In genomic region chr8:110217681-110218131, GRCm38 (mm10) we compare ENCODE assay signal across 8 mouse cellular contexts. TPM values are rescaled to one million over a fixed set of nuclear protein-coding genes. Genes with fewer than 3 reads are reported as not detected.
DNase-seq lines count a peak whose midpoint lies in the region; ATAC-seq and TF ChIP-seq lines count a peak whose summit lies in the region.

No protein-coding gene starts in this region.

- DNase-seq in ZHBTc4 (ENCODE audit: low read depth, low spot score): peak; percentile 99
- DNase-seq in gastrocnemius, adult 2 months: peak; percentile 100
- peak; percentile 100 for DNase-seq in hindbrain, postnatal 0 days (ENCODE audit: low spot score)
- peak; percentile 100 for DNase-seq in left cerebral cortex, adult 2 months (ENCODE audit: extremely low spot score in 1 of 2, low spot score in 2 of 2)
- DNase-seq in right cerebral cortex, adult 2 months (ENCODE audit: low spot score in 2 of 2): peak; percentile 100
- peak; percentile 100 for DNase-seq in urinary bladder, postnatal 14 days (ENCODE audit: low spot score)

- H3K9ac ChIP-seq in hindbrain, postnatal 0 days (replicated peaks; ENCODE audit: low read length): peak overlapping the region; percentile 44

- TF ChIP-seq CTCF in gastrocnemius, adult 2 months (IDR thresholded peaks at IDR 0.05): no peak
- TF ChIP-seq CTCF in hindbrain, postnatal 0 days (IDR thresholded peaks at IDR 0.05; ENCODE audit: low read depth): no peak
- TF ChIP-seq CTCF in left cerebral cortex, adult 2 months (IDR thresholded peaks at IDR 0.05): no peak

- WGBS in hindbrain, postnatal 0 days: under 1% methylated on average over 41 of the region's 43 CpGs

- intact Hi-C loops in gastrocnemius, adult 2 months (cut with DNase I): loop anchor here (5.0 to 10.0 kb wide), 2 partner anchors 140 to 397 kb away; partner anchors contain the start of genes Vac14 and Zfp612
- intact Hi-C loops in left cerebral cortex, adult 2 months (cut with DNase I): loop anchor here (5.0 kb wide), 1 partner anchor 135 kb away; no protein-coding TSS in a partner anchor

- no peaks in the 10 kb centered on the region for H3K9me3 ChIP-seq in hindbrain, postnatal 0 days (ENCODE audit: low read length)

- no peaks in the 10 kb centered on the region for H3K27me3 ChIP-seq in hindbrain, postnatal 0 days (ENCODE audit: insufficient read depth, low read length)

- ATAC-seq in common myeloid progenitor, adult 5-6 weeks (replicated peaks; ENCODE audit: low read depth, poor library complexity, severe bottlenecking): peak; percentile 97
- peak; percentile 100 for ATAC-seq in hindbrain, postnatal 0 days
- peak; percentile 96 for ATAC-seq in megakaryocyte, adult 5-6 weeks (ENCODE audit: poor library complexity, severe bottlenecking)

- peaks cover 8% of the 10 kb centered on the region for H3K4me1 ChIP-seq in hindbrain, postnatal 0 days (ENCODE audit: insufficient read depth, low read length)

- H3K27ac ChIP-seq in gastrocnemius, adult 2 months: peak overlapping the region; percentile 79
- peak overlapping the region; percentile 74 for H3K27ac ChIP-seq in hindbrain, postnatal 0 days
- H3K27ac ChIP-seq in left cerebral cortex, adult 2 months: peak overlapping the region; percentile 75

- peak overlapping the region; percentile 90 for H3K4me3 ChIP-seq in gastrocnemius, adult 2 months
- peak overlapping the region; percentile 50 for H3K4me3 ChIP-seq in hindbrain, postnatal 0 days (ENCODE audit: low read length)
- peak overlapping the region; percentile 64 for H3K4me3 ChIP-seq in left cerebral cortex, adult 2 months

- peak overlapping the region; percentile 83 for H3K4me2 ChIP-seq in hindbrain, postnatal 0 days (ENCODE audit: low read depth, low read length)

- H3K36me3 ChIP-seq in hindbrain, postnatal 0 days (ENCODE audit: insufficient read depth, low read length): peaks cover 19% of the 10 kb centered on the region

RNA-seq across cellular contexts. Expression of gene Cmtr2, which starts 2.2 kb away (rescaled TPM):
- total RNA-seq in common myeloid progenitor, adult 5-6 weeks (2017): 10.9 and 13.8 TPM in 2 replicates
- total RNA-seq in gastrocnemius, adult 2 months (2021): 1 to 10 TPM; 3.2 to 3.4 TPM
- 13.9 and 15.0 TPM in 2 replicates for total RNA-seq in hindbrain, postnatal 0 days (2014; rRNA removed)
- 5.6 and 6.2 TPM in 2 replicates for polyA plus RNA-seq in hindbrain, postnatal 0 days (2015; fragmentation: Nextera tagmentation; extraction: Ambion mirVana)
- 1 to 10 TPM; 5.9 to 6.2 TPM for total RNA-seq in left cerebral cortex, adult 2 months (2021)
- 3.4 and 6.0 TPM in 2 replicates for total RNA-seq in megakaryocyte, adult 5-6 weeks (2015)
- 3.3 and 4.4 TPM in 2 replicates for total RNA-seq in megakaryocyte, adult 5-6 weeks (2017)

RNA-seq across cellular contexts. Expression of gene Hydin, which starts 49.1 kb away (rescaled TPM):
- total RNA-seq in common myeloid progenitor, adult 5-6 weeks (2017): not detected in 2 replicates
- total RNA-seq in gastrocnemius, adult 2 months (2021): under 1 TPM; 0.03 to 0.06 TPM
- 0.54 and 0.73 TPM in 2 replicates for total RNA-seq in hindbrain, postnatal 0 days (2014; rRNA removed)
- polyA plus RNA-seq in hindbrain, postnatal 0 days (2015; fragmentation: Nextera tagmentation; extraction: Ambion mirVana): 0.39 and 0.48 TPM in 2 replicates
- under 1 TPM; 0.50 to 0.63 TPM for total RNA-seq in left cerebral cortex, adult 2 months (2021)
- not detected in 2 replicates for total RNA-seq in megakaryocyte, adult 5-6 weeks (2015)
- total RNA-seq in megakaryocyte, adult 5-6 weeks (2017): 0.11 TPM in 1 of 2 replicates, not detected in the other

RNA-seq across cellular contexts. Expression of gene Calb2, which starts 49.7 kb away (rescaled TPM):
- not detected in 2 replicates for total RNA-seq in common myeloid progenitor, adult 5-6 weeks (2017)
- not detected for total RNA-seq in gastrocnemius, adult 2 months (2021)
- 50.8 and 66.2 TPM in 2 replicates for total RNA-seq in hindbrain, postnatal 0 days (2014; rRNA removed)
- 166 and 168 TPM in 2 replicates for polyA plus RNA-seq in hindbrain, postnatal 0 days (2015; fragmentation: Nextera tagmentation; extraction: Ambion mirVana)
- total RNA-seq in left cerebral cortex, adult 2 months (2021): 10 to 100 TPM; 20.4 to 26.8 TPM
- not detected in 2 replicates for total RNA-seq in megakaryocyte, adult 5-6 weeks (2015)
- total RNA-seq in megakaryocyte, adult 5-6 weeks (2017): not detected in 2 replicates

Comparison
In these comparisons a context has a peak if more than half of its experiments do, and no peak if none do; other contexts are left out.
1. Peak in every context shown above with its lines: DNase-seq, ATAC-seq, H3K4me3 ChIP-seq and H3K27ac ChIP-seq.
2. RNA of gene Calb2, which starts 49.7 kb away (total RNA-seq): 50.8 to 66.2 TPM in hindbrain, postnatal 0 days and 20.4 to 26.8 TPM in left cerebral cortex, adult 2 months; not detected in gastrocnemius, adult 2 months, not detected in common myeloid progenitor, adult 5-6 weeks and not detected in megakaryocyte, adult 5-6 weeks; every median in the first group is over 10 times any median in the second.